Mouse (Mus musculus) G1E-ER4 (cell line): Measurements from ENCODE around the gene Trem2. TPM values are rescaled to one million over a fixed set of nuclear protein-coding genes. Genes with fewer than 3 reads are reported as not detected.

Experiments used
- GATA1 ChIP-seq: IDR thresholded peaks from one replicate; pipeline ENCODE4 v1.8.0; 2012; ENCODE audit warnings: low read length, inconsistent platforms
- polyA plus RNA-seq: library from polyadenylated mRNA; stranded (reverse); fragments of >175 nt; gene quantifications from 2 replicates; pipeline ENCODE4 v1.2.3, GENCODE M21; 2012

Trem2 gene
- polyA plus RNA-seq, 1 experiment = 1.1 TPM

DNA sequence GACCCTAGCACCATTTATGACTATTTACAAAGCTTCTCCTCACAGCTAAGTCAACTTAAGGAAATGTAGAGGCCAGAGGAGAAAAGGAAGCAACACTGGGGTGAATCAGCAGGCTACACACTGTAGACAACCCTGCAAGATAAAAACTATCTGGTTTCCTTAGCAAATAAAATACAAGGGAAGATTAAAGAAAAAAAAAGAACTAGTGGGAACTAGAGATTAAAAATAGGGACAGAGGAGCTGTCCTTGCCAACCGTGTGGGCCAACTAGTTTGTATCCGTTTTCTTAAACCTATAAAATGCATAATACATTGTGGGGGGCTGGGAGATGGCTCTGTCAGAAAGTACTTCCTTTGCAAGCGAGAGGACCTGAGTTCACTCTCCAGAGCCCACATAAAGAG, 4.3 kb upstream of the Trem2 start:
- TF ChIP-seq GATA1 = peak; percentile 85

DNA sequence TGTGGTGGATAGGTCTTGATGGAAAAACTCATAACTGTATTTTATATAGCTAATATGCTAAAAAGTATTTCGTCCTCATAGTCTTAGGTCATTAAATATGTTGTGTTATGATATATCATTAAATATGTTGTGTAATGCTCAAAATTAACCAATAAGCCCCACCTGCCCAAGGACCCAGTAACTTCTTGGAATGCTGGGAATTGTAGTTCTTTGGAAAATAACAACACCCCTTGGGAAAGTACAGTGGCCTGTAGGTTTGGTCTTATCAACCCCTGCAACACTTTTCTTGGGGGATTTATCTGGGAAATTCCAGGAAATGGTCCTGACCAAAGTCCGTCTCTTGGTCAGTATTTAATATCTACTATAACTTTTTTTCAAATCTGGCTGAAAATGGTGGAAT, 3.1 kb upstream of the Trem2 start:
- no peak for TF ChIP-seq GATA1

DNA sequence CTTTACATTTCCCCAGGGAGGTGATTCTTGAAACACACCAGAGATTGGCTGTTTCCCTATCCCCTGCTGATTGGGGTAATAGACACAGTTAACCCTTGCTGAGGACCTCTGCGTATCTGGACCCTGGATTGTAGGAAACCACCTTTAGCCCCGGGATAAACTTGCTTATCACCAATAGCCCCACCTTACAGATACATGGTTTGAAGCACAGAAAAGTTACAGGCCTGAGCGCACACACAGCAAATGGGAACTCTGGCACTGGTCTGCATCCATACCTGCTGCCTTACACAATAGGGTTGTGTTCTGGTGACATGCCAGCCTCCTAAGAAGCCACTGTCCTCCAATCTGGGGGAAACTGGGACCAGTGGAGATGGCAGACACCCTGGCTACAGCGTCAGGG, 377 bp upstream of the Trem2 start:
- no peak for TF ChIP-seq GATA1

DNA sequence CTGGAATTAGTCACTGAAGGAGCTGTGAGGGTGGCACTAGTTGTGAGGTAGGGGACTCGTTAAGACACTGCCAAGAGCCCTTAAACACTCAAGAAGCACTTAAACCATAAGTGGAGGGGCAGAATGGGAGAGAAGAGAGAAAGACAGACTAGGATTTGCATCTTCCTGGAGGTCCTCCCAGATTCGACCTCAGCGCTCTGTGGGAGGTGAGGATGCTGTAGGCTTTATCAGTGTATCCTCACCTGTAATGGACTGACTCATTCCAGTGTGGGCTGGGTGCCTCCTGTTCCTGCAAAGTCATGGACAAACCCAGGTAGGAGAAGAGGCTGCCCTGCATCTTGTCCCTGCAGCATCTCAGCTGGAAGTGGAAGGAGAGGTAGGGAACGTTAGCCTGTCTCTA, 633 bp downstream of the Trem2 start:
- TF ChIP-seq GATA1 = no peak

DNA sequence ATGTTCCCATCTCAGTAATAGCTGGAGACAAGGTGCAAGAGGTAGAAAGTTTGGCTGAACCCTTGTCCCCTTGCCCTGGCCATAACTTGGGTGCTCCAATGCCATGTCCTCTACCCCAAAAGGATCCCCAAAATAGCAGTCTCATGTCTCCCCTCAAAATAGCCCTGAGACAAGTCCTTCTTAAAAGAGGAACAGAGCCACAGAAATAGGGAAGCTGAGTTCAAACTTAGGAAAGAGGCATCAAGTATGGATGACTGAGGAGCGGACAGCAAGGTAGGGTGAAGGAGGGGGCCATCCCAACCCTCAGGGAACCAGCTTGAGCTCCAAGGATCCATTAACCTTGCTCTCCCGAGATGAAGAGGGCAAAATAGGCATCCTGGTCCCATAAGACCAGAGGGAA, 1.1 kb downstream of the Trem2 start:
- no peak for TF ChIP-seq GATA1

DNA sequence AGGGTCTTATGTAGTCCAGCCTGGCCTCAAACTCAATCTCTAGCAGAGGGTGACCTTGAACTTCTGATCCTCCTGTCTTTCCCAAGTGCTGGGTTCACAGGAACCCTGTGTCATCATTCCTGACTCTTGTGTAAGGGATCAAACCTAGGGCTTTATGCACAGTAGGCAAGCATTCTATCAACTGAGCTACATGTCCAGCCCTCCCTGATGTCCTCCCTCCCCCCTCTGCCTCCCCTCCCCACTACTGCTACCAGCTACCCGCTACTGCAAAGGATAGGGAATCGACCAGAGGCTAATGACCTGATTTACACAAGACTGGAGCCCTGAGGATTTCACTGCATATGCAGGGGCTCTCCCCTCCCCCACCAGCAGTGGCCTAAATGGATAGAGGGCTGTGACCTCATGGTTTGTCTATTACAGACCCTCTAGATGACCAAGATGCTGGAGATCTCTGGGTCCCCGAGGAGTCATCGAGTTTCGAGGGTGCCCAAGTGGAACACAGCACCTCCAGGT, 4.5 kb downstream of the Trem2 start:
- no peak for TF ChIP-seq GATA1

DNA sequence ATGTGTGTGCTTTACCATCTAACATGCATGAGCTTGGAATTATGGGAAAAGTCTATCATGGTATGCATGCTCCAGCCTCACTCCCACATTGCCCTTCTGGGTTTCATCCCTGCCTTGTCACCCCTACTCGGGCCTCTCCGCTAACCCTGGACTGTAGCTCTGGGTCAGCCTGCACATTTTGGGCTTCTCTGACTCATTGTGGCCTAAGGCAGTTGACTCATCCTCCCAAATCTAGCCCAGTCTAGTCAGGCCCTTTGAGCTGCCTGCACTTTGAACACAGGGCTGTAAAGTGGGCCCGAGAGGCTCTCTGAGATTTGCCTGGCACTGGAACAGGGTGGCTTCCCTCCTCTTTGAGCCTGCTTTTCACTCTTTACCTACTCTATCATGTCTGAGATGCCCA, 9.6 kb downstream of the Trem2 start:
- no peak for TF ChIP-seq GATA1

DNA sequence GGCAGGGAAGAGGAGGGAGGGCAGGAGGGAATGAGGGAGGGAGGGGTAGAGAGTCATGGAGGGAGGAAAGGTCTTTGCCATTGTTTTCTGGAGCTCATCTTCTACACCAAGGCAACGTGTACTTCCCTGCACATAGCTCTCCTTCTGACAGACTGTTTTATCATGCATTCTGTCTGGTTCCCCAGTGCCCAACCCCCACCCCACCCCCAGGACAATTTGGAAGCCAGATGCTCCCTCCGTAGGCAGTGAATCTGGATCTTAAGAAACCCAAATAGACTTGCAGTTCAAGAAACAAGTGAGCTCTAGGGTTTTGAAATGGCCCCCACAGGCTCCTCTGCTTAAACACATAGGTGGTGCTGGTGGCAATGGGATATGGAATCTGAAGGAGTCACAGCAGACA, 11.7 kb downstream of the Trem2 start:
- TF ChIP-seq GATA1 = no peak

DNA sequence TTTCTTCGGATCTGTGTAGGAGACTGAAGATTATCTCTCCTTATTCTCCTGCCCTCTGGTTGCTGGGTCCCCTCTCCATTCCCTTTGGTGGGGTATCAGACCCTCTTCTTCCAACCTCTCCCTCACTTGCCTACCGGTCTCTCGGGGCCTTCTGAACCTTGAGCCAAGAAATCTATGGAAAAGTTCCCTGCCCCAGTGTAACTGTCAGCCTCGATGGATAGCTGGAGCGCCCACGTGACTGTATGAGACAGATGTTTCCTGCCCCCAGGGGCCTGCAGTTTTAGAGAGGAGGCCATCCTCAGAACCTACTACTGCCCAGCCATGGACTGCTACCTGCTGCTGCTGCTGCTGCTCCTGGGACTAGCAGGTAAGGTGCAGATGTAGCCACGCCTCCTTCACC, 13.4 kb downstream of the Trem2 start, which contains the start of gene Treml1:
TSS of gene Treml1 (plus strand) at position 301 of the 400 bp plus-strand sequence.
- TF ChIP-seq GATA1 = no peak

DNA sequence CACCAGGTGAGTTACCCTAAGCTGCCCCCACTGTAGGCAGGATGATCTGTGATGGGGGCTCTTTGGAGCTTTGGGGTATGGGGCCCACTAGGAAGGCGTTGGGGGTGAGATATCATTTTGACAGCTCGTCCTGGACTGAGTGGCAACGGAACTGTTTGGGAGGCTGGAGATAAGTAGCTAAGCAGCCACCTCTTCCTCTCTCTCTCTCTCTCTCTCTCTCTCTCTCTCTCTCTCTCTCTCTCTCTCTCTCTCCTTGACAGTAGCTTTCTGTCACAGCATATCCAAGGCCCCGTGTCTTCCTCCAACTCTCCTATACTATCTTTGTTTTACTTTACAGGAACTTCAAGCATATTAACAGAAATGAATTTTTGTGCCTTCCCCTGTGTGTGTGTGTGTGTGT, 14.3 kb downstream of the Trem2 start:
- no peak for TF ChIP-seq GATA1

DNA sequence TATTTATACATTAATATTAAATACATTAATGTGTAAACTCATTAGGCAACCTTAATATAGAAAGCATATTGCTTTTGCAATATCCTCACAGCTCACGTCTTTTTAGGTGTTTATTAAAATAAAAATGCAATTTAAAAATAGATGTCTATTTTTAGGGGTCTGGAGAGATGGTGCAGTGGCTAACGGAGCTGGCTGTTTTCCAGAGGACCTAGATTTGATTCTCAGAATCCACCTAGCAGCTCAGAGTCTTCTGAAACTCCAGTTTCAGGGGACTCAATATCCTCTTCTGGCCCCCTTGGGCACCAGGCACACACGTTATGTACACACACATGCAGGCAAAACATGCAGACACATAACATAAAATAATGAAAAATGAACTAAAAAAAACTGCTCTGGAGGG, 16.1 kb downstream of the Trem2 start:
- TF ChIP-seq GATA1 = no peak

DNA sequence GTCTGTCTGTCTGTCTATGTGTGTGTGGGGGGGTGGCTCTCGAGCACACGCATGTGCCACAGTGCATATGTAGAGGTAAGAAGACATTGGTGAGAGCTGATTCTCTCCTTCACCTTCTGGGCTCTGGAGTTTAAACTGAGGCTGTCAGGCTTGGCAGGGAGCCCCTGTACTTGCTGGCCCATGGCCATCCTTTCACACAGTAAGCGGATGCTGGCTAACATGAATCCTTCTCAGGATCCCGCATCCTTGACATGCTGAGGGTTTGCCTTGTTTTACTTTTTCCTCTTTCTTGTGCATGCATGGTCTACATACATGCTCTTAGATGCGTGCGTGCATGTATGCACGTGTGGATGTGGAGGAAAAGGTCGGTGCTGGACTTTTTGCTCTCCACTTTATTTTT, 16.8 kb downstream of the Trem2 start:
- no peak for TF ChIP-seq GATA1

DNA sequence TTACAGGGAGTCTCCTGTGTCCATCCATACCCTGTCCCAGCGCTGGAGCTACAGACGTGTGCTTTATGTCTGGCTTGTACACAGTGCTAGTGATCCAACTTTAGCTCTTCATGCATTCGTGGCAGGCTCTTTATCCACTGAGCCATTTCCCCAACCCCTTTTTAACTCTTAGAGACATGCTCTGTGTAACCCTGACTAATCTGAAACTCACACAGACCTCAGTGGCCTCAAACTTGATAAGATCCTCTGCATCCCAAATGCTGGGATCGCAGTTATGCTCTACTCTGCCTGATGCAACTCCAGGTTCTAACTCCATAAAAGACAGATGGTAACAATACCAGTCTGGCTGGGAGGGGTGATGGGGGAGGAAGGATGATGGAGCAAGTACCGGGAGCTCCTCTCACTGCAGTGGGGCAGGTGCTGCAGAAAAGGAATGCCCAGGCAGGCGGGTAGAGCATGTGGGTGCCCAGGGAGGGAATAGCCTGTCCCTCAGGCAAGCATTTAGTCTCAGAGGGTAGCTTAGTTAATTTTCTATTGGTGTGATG, 17.3 kb downstream of the Trem2 start:
- no peak for TF ChIP-seq GATA1

DNA sequence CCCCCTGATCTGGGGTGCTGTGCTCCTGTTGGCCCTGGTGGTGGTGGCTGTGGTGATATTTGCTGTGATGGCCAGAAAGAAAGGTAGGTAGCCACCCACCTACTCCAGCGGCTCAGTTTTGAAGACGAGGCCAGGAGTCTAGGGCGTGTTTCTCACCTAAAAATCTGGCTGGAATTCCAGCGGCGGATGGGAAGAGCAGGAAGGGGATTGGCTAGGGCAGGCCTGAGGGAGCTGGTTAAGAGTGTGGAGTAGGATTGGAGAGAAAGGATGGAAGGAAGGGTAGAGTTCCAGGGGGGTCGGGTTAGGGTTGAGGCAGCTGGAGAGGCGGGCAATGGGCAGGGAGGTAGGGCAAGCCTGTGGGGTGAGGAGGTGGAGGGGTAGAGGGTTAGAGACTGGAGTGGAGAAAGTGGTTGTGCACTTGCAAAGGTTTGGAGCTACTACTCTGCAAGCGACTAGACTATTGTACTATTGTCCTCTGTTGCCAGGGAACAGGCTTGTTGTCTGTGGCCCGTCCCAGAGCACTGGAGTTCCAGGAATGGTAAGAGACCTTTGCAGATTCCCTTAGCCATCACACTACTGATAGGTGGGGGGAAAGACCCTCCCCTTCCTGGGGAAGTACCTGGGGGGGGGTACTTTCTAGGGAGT, 19.4 kb downstream of the Trem2 start:
- TF ChIP-seq GATA1 = no peak

DNA sequence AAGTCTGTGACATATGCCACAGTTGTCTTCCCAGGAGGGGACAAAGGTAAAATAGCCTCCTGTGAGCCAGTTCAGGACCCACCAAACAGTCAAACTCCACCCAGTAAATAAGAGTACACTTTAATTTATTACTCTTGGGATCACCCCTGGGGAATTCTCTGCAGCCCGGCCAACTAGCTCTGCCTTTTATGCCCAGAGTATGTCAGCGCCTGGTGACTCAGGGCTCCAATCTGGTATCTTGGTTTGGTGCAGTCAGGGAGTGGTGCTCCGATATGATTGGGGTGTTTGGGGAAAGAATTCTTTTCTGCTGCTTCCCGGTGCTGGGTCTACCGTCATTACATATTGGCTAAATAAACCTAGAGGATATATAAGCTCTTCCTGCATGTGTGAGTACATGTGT, 20.6 kb downstream of the Trem2 start:
- TF ChIP-seq GATA1 = no peak

DNA sequence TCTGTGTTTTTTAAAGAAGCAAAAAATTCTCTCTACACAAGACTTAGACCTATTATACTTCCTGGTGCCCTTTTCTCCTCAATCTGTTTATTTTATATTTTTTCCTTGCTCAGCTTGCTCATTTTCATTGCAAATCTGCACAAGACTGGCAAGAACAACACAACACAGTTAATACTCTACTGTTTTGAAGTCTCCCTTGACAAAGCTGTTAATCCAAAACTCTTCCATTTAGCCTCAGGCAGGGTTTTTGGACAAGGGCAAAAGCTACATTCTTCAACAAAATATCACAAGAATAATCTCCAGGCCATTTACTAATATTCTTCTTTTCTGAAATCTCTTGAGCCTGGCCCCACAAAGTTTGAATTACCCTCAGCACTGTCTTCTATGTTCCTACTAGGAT, 25.4 kb downstream of the Trem2 start:
- TF ChIP-seq GATA1 = no peak

DNA sequence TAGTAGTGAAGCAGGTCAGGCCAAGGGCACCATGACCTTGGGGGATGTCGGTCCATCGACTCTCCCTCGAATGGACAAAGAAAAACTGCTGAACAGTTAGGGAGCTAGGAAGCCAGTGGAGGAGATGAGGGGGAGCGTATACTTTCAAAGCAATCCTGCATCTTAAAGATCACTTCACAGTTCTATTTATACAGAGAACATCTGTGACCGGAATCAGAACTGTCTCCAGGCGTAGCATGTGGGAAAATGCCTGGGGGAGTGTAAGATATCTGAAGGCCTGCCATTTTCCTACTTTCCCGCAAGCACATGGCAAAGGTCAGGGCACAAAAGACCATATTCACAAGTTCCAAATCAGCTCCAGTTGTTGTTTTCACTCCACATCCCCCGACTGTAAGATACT, 26.8 kb downstream of the Trem2 start:
- TF ChIP-seq GATA1 = no peak
